Mouse (Mus musculus) G1E (cell line): ENCODE data around the gene Acap1. TPM values are rescaled to one million over a fixed set of nuclear protein-coding genes. Genes with fewer than 3 reads are reported as not detected.
A peak's percentile ranks its signal among the peaks of the same experiment; 100 is the strongest.
"Not testable (repeated sequence)": the region's sequence is repeated elsewhere in the genome, so short reads cannot be mapped to it uniquely, and the experiment has no call there.

ENCODE experiments used
- ATAC-seq: 2 replicates; pipeline ENCODE4 v1.8.0; 2016; ENCODE audit warnings: mild to moderate bottlenecking; ENCODE audit not compliant: insufficient number of reproducible peaks, poor library complexity, low FRiP score, severe bottlenecking; ENCODE audit errors: extremely low read depth
- DNase-seq: peaks from one replicate; pipeline ENCODE4 v3.0.0; 2012; ENCODE audit warnings: low spot score
- H3K27me3 ChIP-seq: 2 replicates; pipeline ENCODE4 v1.6.1; 2012; ENCODE audit warnings: mild to moderate bottlenecking, low read length, inconsistent platforms; ENCODE audit not compliant: insufficient read depth
- H3K36me3 ChIP-seq: replicated peaks from 2 replicates; pipeline ENCODE3; 2012; ENCODE audit warnings: mild to moderate bottlenecking, inconsistent platforms
- H3K4me1 ChIP-seq: 2 replicates; pipeline ENCODE4 v1.6.1; 2012; ENCODE audit warnings: low read depth, low read length, inconsistent platforms, mixed read lengths; ENCODE audit not compliant: insufficient read depth
- H3K4me3 ChIP-seq: 2 replicates; pipeline ENCODE4 v1.5.1; 2012; ENCODE audit warnings: low read depth, mild to moderate bottlenecking, inconsistent platforms, low read length, moderate library complexity, mixed read lengths
- H3K9me3 ChIP-seq: replicated peaks from 2 replicates; pipeline ENCODE4 v1.6.1; 2012; ENCODE audit warnings: inconsistent platforms
- CTCF ChIP-seq: IDR thresholded peaks from 2 replicates; pipeline ENCODE4 v1.5.1; 2012; ENCODE audit warnings: low read depth, low read length, inconsistent platforms, mixed read lengths
- GATA1 ChIP-seq: IDR thresholded peaks from 2 replicates; pipeline ENCODE4 v1.6.1; 2012; ENCODE audit warnings: borderline replicate concordance, low read length, inconsistent platforms, mixed read lengths
- GATA2 ChIP-seq: IDR thresholded peaks from 2 replicates; pipeline ENCODE4 v1.6.1; 2012; ENCODE audit warnings: low read depth, low read length, inconsistent platforms, borderline replicate concordance
- POLR2AphosphoS5 ChIP-seq: IDR thresholded peaks from 2 replicates; pipeline ENCODE4 v1.6.1; 2012; ENCODE audit warnings: low read depth, low read length, inconsistent platforms; ENCODE audit not compliant: insufficient replicate concordance
- TAL1 ChIP-seq: conservative IDR thresholded peaks from 2 replicates; pipeline ENCODE4 v1.6.1; 2012; ENCODE audit warnings: low read depth, low read length, inconsistent platforms, mixed read lengths
- polyA plus RNA-seq: library from polyadenylated mRNA; stranded (reverse); fragments of >175 nt; gene quantifications from 2 replicates; pipeline ENCODE4 v1.2.3, GENCODE M21; 2012
- total RNA-seq, 2 experiments: library from RNA; stranded (forward) in 1 of 2; stranded (reverse) in 1 of 2; fragments of 200-1000 nt in 1 of 2; fragments of >200 nt in 1 of 2; fragmentation: Nextera tagmentation in 1 of 2; gene quantifications; 2 replicates each; pipeline ENCODE4 v1.2.3; 2014 to 2017

The Acap1 gene
- total and polyA plus RNA-seq, 3 experiments, result 98.7 to 216 (median 103) TPM

DNA sequence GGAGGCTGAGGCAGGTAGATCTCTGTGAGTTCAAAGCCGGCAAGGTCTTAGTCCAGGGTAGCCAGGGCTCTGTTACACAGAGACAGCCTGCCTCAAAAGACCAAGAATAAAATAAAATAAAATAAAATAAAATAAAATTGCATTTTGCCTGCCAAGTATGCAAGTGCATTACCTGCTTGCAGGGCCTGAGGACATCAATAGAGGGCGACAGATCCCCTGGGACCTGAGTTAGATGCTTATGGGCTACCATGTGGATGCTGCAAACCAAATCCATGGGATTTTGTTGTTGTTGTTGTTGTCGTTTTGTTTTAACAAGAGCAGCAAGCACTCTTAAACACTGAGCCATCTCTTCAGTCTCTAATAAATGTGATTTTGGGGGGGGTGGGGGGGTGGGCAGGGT is 36.9 kb upstream of the Acap1 start:
- ATAC-seq (no peak), DNase-seq (no peak)
- Histone ChIP-seq H3K27me3 (peaks cover 30% of the 10 kb centered on the region), H3K4me3 (peak overlapping the region; percentile 38; the same call in 1 of the 2 replicates), H3K9me3 (peaks cover 14% of the 10 kb centered on the region), H3K4me1 (peaks cover 61% of the 10 kb centered on the region), H3K36me3 (no peaks in the 10 kb centered on the region)
- TF ChIP-seq GATA1 (no peak), POLR2AphosphoS5 (no peak), CTCF (no peak), TAL1 (no peak), GATA2 (no peak)

- peaks cover 61% of the 10 kb centered on the region for H3K4me1 ChIP-seq
- TF ChIP-seq GATA2 (no peak), GATA1 (no peak), POLR2AphosphoS5 (no peak)
- H3K4me3 ChIP-seq, result peak overlapping the region; percentile 38; the same call in 1 of the 2 replicates
Observed at GRCm38 (mm10) chr11:69931769-69932168, 36.4 kb upstream of the Acap1 start.

GRCm38 (mm10) chr11:69930967-69931537 is 35.7 kb upstream of the Acap1 start:
- DNase-seq, result peak; percentile 77

More at GRCm38 (mm10) chr11:69931769-69932168, 36.4 kb upstream of the Acap1 start:
- H3K27me3 ChIP-seq, result peaks cover 25% of the 10 kb centered on the region
- H3K9me3 ChIP-seq, result peaks cover 14% of the 10 kb centered on the region
- H3K36me3 ChIP-seq, result no peaks in the 10 kb centered on the region
- ATAC-seq, result no peak
- no peak for DNase-seq

DNA sequence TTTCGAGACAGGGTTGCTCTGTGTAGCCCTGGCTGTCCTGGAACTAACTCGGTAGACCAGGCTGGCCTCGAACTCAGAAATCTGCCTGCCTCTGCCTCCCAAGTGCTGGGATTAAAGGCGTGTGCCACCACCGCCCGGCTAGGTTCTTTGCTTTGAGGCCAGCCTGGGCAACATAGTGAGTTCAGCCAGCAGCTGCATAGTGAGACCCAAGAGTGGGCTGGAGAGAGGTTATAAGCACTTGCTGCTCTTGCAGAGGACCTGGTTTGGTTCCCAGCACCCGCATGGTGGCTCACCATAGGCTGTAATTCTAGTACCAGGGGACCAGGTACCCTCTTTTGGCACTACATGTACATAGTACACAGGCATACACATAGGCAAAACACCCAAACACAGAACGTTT is 34.8 kb upstream of the Acap1 start:
- H3K36me3 ChIP-seq, DNase-seq, ATAC-seq: not testable (repeated sequence)

More at GRCm38 (mm10) chr11:69930967-69931537, 35.7 kb upstream of the Acap1 start:
- Histone ChIP-seq H3K4me1 (peaks cover 61% of the 10 kb centered on the region), H3K27me3 (peaks cover 18% of the 10 kb centered on the region), H3K9me3 (peaks cover 13% of the 10 kb centered on the region), H3K36me3 (no peaks in the 10 kb centered on the region), H3K4me3 (peak overlapping the region; percentile 44; the same call in 1 of the 2 replicates)
- no peak for TF ChIP-seq GATA1
- TF ChIP-seq GATA2, result no peak
- TF ChIP-seq TAL1, result no peak
- TF ChIP-seq POLR2AphosphoS5, result no peak
- no peak for TF ChIP-seq CTCF
- ATAC-seq, result peak; percentile 84

DNA sequence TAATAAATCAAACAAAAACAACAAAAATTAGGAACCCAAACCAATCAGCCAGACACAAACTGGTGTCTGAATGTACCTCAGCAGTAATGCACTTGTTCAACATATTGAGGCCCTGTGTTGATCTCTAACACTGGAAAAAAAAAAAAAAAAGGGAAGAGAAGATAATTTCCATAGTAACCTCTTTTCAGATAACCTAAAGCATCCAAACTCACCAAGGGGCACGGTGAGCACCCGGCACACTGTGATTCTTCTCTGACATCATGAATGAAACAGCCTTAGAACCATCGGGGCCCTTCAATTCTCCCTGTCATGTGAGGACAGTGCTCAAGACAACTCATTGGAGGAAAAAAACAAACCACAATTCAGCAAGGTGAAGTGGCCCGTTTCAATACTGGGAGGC is 34.4 kb upstream of the Acap1 start:
- Histone ChIP-seq H3K4me1 (peaks cover 53% of the 10 kb centered on the region), H3K9me3 (peaks cover 2% of the 10 kb centered on the region; the same call in 1 of the 2 replicates), H3K27me3 (peaks cover 6% of the 10 kb centered on the region), H3K36me3 (no peaks in the 10 kb centered on the region), H3K4me3 (no peak overlapping the region)
- DNase-seq (no peak), ATAC-seq (no peak)
- TF ChIP-seq GATA2, result no peak

More for the DNA sequence above, 34.8 kb upstream of the Acap1 start:
- not testable (repeated sequence) for H3K9me3 ChIP-seq, H3K4me3 ChIP-seq
- peaks cover 10% of the 10 kb centered on the region for H3K27me3 ChIP-seq
- H3K4me1 ChIP-seq, result peaks cover 56% of the 10 kb centered on the region

DNA sequence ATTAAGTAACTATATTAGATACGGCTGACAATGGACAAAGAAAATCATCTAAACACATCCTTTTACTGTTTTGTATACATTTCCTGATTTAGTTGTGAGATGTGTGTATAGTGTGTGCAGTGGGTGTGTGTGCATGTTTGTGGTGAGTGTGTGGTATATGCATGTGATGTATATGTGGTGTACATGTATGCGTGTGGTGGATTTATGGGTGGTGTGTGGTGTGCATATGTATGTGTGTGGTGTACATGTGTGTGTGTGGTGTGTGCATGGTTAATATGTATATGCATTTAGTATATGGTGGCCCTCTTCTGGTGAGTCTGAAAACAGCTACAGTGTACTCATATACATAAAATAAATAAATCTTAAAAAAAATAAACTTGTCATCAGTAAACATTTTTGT is 32.2 kb upstream of the Acap1 start:
- Histone ChIP-seq H3K27me3 (no peaks in the 10 kb centered on the region), H3K36me3 (no peaks in the 10 kb centered on the region), H3K4me1 (peaks cover 54% of the 10 kb centered on the region), H3K4me3 (no peak overlapping the region), H3K9me3 (peaks cover 2% of the 10 kb centered on the region; the same call in 1 of the 2 replicates)
- no peak for DNase-seq
- ATAC-seq, result no peak
- no peak for TF ChIP-seq TAL1
- TF ChIP-seq GATA2, result no peak
- TF ChIP-seq CTCF, result no peak
- no peak for TF ChIP-seq GATA1
- no peak for TF ChIP-seq POLR2AphosphoS5

GRCm38 (mm10) chr11:69922796-69923195 is 27.5 kb upstream of the Acap1 start:
- TF ChIP-seq CTCF (no peak), TAL1 (no peak), GATA1 (no peak), POLR2AphosphoS5 (no peak), GATA2 (no peak)
- Histone ChIP-seq H3K9me3 (no peaks in the 10 kb centered on the region), H3K27me3 (no peaks in the 10 kb centered on the region), H3K4me1 (peaks cover 32% of the 10 kb centered on the region), H3K4me3 (peak overlapping the region; percentile 20; the same call in 1 of the 2 replicates), H3K36me3 (peaks cover 27% of the 10 kb centered on the region)
- ATAC-seq (no peak), DNase-seq (no peak)
